In the genomic region with DNA sequence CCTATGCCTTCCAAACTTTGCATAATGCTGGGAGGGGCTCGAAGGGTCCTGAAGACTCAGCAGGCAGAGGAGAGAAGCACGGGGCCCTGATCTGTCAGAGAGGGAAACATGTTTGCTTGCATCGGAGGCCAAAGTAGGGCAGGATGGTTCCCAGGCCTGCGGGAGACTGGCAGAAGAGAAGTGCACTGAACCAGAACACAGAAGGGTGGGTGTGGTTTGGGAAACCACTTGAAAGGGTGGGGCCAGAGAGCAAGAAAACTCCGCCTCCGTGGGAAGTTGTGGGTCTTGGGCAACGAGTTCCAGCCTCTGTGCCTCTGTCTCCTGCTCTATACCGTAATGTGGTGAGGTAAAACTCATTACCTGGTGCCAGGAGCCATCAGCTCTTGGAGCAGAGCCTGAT, we compare ENCODE assay signal across 9 mouse cellular contexts. TPM values are rescaled to one million over a fixed set of nuclear protein-coding genes. Genes with fewer than 3 reads are reported as not detected.
DNase-seq lines count a peak whose midpoint lies in the region; ATAC-seq and TF ChIP-seq lines count a peak whose summit lies in the region.
"Had no signal": no experiment of that assay in that cellular context is flagged by ENCODE, and none has a peak within 500 bp of the region (broad histone marks: within the 10 kb centered on the region; RNA-seq: fewer than 3 reads in every experiment).

No protein-coding gene starts in this region.

- H3K9me3 ChIP-seq in forebrain, embryonic 10.5 days: peaks cover under 1% of the 10 kb centered on the region; the same call in 1 of the 2 replicates
- no peaks in the 10 kb centered on the region for H3K9me3 ChIP-seq in forebrain, embryonic 12.5 days
- 0 out of 2 replicates have a peak, but pooled peaks cover 4% of the 10 kb centered on the region for H3K9me3 ChIP-seq in kidney, embryonic 16.5 days (ENCODE audit: low read length)
- H3K9me3 ChIP-seq in midbrain, postnatal 0 days (ENCODE audit: low read length): no peaks in the 10 kb centered on the region

- no peak for TF ChIP-seq CTCF in midbrain, postnatal 0 days (IDR thresholded peaks at IDR 0.05)

- peaks cover 38% of the 10 kb centered on the region for H3K4me1 ChIP-seq in forebrain, embryonic 10.5 days
- peaks cover 19% of the 10 kb centered on the region for H3K4me1 ChIP-seq in forebrain, embryonic 12.5 days
- H3K4me1 ChIP-seq in kidney, embryonic 16.5 days (ENCODE audit: insufficient read depth, low read length): peaks cover 30% of the 10 kb centered on the region
- H3K4me1 ChIP-seq in midbrain, postnatal 0 days (ENCODE audit: insufficient read depth, low read length): no peaks in the 10 kb centered on the region

- no peak for ATAC-seq in forebrain, embryonic 12.5 days (ENCODE audit: low FRiP score)
- peak; percentile 33 for ATAC-seq in kidney, embryonic 16.5 days (ENCODE audit: low FRiP score, low TSS enrichment)
- no peak for ATAC-seq in midbrain, postnatal 0 days (ENCODE audit: low FRiP score)

- H3K27me3 ChIP-seq in forebrain, embryonic 10.5 days (ENCODE audit: poor library complexity, severe bottlenecking): no peaks in the 10 kb centered on the region
- H3K27me3 ChIP-seq in forebrain, embryonic 12.5 days: no peaks in the 10 kb centered on the region
- H3K27me3 ChIP-seq in kidney, embryonic 16.5 days (ENCODE audit: insufficient read depth, low read length): no peaks in the 10 kb centered on the region
- no peaks in the 10 kb centered on the region for H3K27me3 ChIP-seq in midbrain, postnatal 0 days (ENCODE audit: insufficient read depth, low read length)

- peak overlapping the region; percentile 64 for H3K27ac ChIP-seq in forebrain, embryonic 10.5 days
- no peak overlapping the region for H3K27ac ChIP-seq in forebrain, embryonic 12.5 days
- peak overlapping the region; percentile 48 for H3K27ac ChIP-seq in kidney, embryonic 16.5 days (ENCODE audit: low read length)
- no peak overlapping the region for H3K27ac ChIP-seq in midbrain, postnatal 0 days (ENCODE audit: low read depth, low read length)
- H3K27ac ChIP-seq: liver, embryonic 14.5 days had no signal

- no peak for DNase-seq in forebrain, embryonic 10.5 days (ENCODE audit: extremely low spot score, low spot score)
- DNase-seq in CD4-positive, CD25-positive, alpha-beta regulatory T cell, adult 2 months (ENCODE audit: low read depth, low spot score): peak; percentile 75
- peak; percentile 49 for DNase-seq in embryo, embryonic 11 days
- DNase-seq in midbrain, postnatal 0 days (ENCODE audit: low spot score): peak; percentile 48
- no peak for DNase-seq in frontal cortex, postnatal 10 days (ENCODE audit: low spot score in 2 of 2)
- DNase-seq in adrenal gland, adult 2 months: no peak

- 37% methylated on average over 8 of the region's 8 CpGs for WGBS in forebrain, embryonic 10.5 days
- WGBS in forebrain, embryonic 12.5 days: 38% methylated on average over 8 of the region's 8 CpGs
- 21% methylated on average over 8 of the region's 8 CpGs for WGBS in kidney, embryonic 16.5 days
- 33% methylated on average over 8 of the region's 8 CpGs for WGBS in midbrain, postnatal 0 days

- no peak overlapping the region for H3K4me3 ChIP-seq in forebrain, embryonic 10.5 days
- no peak overlapping the region for H3K4me3 ChIP-seq in forebrain, embryonic 12.5 days (replicated peaks)
- no peak overlapping the region for H3K4me3 ChIP-seq in kidney, embryonic 16.5 days (ENCODE audit: low read length)
- no peak overlapping the region for H3K4me3 ChIP-seq in midbrain, postnatal 0 days (ENCODE audit: low read depth, low read length)

- H3K9ac ChIP-seq in forebrain, embryonic 12.5 days: no peak overlapping the region
- peak overlapping the region; percentile 27 for H3K9ac ChIP-seq in kidney, embryonic 16.5 days (replicated peaks; ENCODE audit: low read length)
- H3K9ac ChIP-seq in midbrain, postnatal 0 days (replicated peaks; ENCODE audit: low read length, poor library complexity, severe bottlenecking): no peak overlapping the region
- H3K9ac ChIP-seq: liver, embryonic 14.5 days had no signal

- no peak overlapping the region for H3K4me2 ChIP-seq in forebrain, embryonic 12.5 days
- H3K4me2 ChIP-seq in kidney, embryonic 16.5 days (replicated peaks; ENCODE audit: low read depth, low read length): no peak overlapping the region
- no peak overlapping the region for H3K4me2 ChIP-seq in midbrain, postnatal 0 days (ENCODE audit: low read depth, low read length, poor library complexity, severe bottlenecking)

- H3K36me3 ChIP-seq in forebrain, embryonic 10.5 days (replicated peaks): no peaks in the 10 kb centered on the region
- H3K36me3 ChIP-seq in forebrain, embryonic 12.5 days (replicated peaks): no peaks in the 10 kb centered on the region
- H3K36me3 ChIP-seq in kidney, embryonic 16.5 days (ENCODE audit: insufficient read depth, low read length): no peaks in the 10 kb centered on the region
- H3K36me3 ChIP-seq in midbrain, postnatal 0 days (ENCODE audit: insufficient read depth, low read length): no peaks in the 10 kb centered on the region

RNA-seq across cellular contexts. Expression of gene Cstad, which starts 7.7 kb away (rescaled TPM):
- 0.35 TPM in 1 of 2 replicates, not detected in the other for polyA plus RNA-seq in forebrain, embryonic 10.5 days (2016; fragmentation: Nextera tagmentation; extraction: Ambion mirVana)
- 0.47 and 0.67 TPM in 2 replicates for polyA plus RNA-seq in forebrain, embryonic 12.5 days (2016; fragmentation: Nextera tagmentation; extraction: Ambion mirVana)
- polyA plus RNA-seq in kidney, embryonic 16.5 days (2015; fragmentation: Nextera tagmentation; extraction: Ambion mirVana): 1.5 and 2.5 TPM in 2 replicates
- total RNA-seq in midbrain, postnatal 0 days (2014; rRNA removed): 0.55 and 2.2 TPM in 2 replicates
- polyA plus RNA-seq in midbrain, postnatal 0 days (2015; fragmentation: Nextera tagmentation; extraction: Ambion mirVana): 0.64 and 0.70 TPM in 2 replicates
- 1 to 10 TPM; 1.1 to 1.8 TPM for total RNA-seq in adrenal gland, adult 2 months (2021)
- 0.29 and 0.30 TPM in 2 replicates for polyA plus RNA-seq in adrenal gland, adult 2 months (2012; rRNA removed)

Comparison
In these comparisons a context has a peak if more than half of its experiments do, and no peak if none do; other contexts are left out.
1. H3K27ac ChIP-seq: peak in forebrain, embryonic 10.5 days (single experiment) and kidney, embryonic 16.5 days (single experiment); none in forebrain, embryonic 12.5 days (single experiment) and midbrain, postnatal 0 days (single experiment).
2. DNase-seq: peak in CD4-positive, CD25-positive, alpha-beta regulatory T cell, adult 2 months (single experiment), embryo, embryonic 11 days (single experiment) and midbrain, postnatal 0 days (single experiment); none in forebrain, embryonic 10.5 days (single experiment), frontal cortex, postnatal 10 days (0 of 2) and adrenal gland, adult 2 months (single experiment).